Mouse (Mus musculus): ENCODE data around the gene Rps15. TPM values are rescaled to one million over a fixed set of nuclear protein-coding genes. Genes with fewer than 3 reads are reported as not detected.

The Rps15 gene
- polyA plus RNA-seq, 1 experiment = 1,616 TPM

DNA sequence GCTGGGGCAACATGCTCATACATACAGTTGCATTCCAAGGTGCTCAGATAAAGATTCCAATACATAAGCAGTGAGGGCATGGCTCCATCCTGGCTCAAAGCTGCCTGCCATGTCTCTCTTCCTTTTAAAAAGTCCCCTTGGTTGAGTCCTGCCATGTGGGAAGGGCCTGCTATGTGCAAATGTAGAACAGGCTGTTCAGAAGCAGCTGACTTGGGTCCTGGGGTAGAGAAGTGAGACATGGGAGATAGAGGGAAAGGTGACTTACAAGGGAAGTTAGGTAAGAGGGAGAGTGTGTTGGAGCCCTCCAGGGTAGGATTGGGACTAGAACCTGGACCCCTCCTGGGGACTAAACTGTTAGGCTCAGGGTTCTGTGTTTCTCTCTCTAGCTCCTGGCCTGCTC is 40.2 kb upstream of the Rps15 start:
- Histone ChIP-seq H3K4me3 (ENCODE audit: insufficient read depth, low read length) (no peak overlapping the region), H3K27ac (ENCODE audit: insufficient read depth, low read depth, low read length) (no peak overlapping the region), H3K4me1 (ENCODE audit: control insufficient read depth, insufficient read depth, low read length) (peaks cover 3% of the 10 kb centered on the region; the same call in 1 of the 2 replicates)
- no peak for TF ChIP-seq CTCF (IDR thresholded peaks at IDR 0.05; ENCODE audit: low read depth, low read length)
- no peak for TF ChIP-seq POLR2A (IDR thresholded peaks at IDR 0.05; ENCODE audit: borderline replicate concordance, low read depth, low read length)

- Histone ChIP-seq H3K27ac (ENCODE audit: insufficient read depth, low read depth, low read length) (no peak overlapping the region), H3K4me3 (ENCODE audit: insufficient read depth, low read length) (no peak overlapping the region), H3K4me1 (ENCODE audit: control insufficient read depth, insufficient read depth, low read length) (peaks cover 3% of the 10 kb centered on the region; the same call in 1 of the 2 replicates)
- TF ChIP-seq POLR2A (IDR thresholded peaks at IDR 0.05; ENCODE audit: borderline replicate concordance, low read depth, low read length) (no peak), CTCF (IDR thresholded peaks at IDR 0.05; ENCODE audit: low read depth, low read length) (no peak)
Observed at GRCm38 (mm10) chr10:80252493-80253274, 39.6 kb upstream of the Rps15 start.

- TF ChIP-seq POLR2A (IDR thresholded peaks at IDR 0.05; ENCODE audit: borderline replicate concordance, low read depth, low read length) = no peak
- no peak for TF ChIP-seq CTCF (IDR thresholded peaks at IDR 0.05; ENCODE audit: low read depth, low read length)
- Histone ChIP-seq H3K4me3 (ENCODE audit: insufficient read depth, low read length) (no peak overlapping the region), H3K4me1 (ENCODE audit: control insufficient read depth, insufficient read depth, low read length) (peaks cover 3% of the 10 kb centered on the region; the same call in 1 of the 2 replicates), H3K27ac (ENCODE audit: insufficient read depth, low read depth, low read length) (no peak overlapping the region)
Observed at GRCm38 (mm10) chr10:80253551-80253950, 38.7 kb upstream of the Rps15 start.

DNA sequence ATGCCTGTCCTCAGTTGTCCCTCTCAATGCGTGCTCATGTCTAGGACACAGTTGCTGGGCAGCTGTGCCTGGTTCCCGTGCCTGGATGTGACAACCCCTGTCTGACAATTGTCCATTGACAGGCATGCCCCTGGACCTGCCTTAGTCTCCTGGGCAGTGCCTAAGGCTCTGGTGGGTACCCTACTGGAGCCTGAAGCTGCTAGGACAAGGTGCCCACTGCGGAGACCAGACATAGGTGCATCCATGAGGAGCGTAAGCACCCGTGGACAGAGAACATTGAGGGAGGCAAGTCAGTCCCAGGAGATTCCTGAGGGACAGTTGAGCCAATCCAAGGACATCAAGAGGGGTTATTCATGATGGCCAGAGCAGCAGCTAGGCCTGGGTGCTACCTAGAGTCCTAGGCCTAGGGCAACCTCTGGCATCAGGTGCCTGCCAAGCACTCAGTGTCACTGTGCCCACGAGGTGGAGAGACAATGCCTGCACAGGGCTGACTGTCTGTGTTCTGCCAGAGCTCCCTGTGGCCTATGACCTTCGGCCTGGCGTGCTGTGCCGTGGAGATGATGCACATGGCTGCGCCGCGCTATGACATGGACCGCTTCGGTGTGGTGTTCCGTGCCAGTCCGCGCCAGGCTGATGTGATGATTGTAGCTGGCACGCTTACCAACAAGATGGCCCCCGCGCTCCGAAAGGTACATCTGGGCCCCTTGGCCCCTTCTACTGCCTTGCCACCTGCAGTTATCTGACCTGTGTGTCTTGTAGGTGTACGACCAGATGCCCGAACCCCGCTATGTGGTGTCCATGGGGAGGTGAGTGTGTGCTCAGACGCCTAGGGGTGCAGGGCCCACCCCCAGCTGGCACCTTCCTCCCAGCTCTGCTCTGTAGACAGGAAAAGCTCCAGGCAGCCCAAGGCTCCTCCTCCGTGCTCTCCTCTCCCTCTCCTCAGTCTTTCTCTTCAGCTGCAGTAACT is 37.6 kb upstream of the Rps15 start:
- H3K4me3 ChIP-seq (ENCODE audit: insufficient read depth, low read length) = no peak overlapping the region
- peaks cover 6% of the 10 kb centered on the region for H3K4me1 ChIP-seq (ENCODE audit: control insufficient read depth, insufficient read depth, low read length)
- no peak overlapping the region for H3K27ac ChIP-seq (ENCODE audit: insufficient read depth, low read depth, low read length)
- no peak for TF ChIP-seq CTCF (IDR thresholded peaks at IDR 0.05; ENCODE audit: low read depth, low read length)

GRCm38 (mm10) chr10:80255881-80256535 is 36.2 kb upstream of the Rps15 start:
- H3K27ac ChIP-seq (ENCODE audit: insufficient read depth, low read depth, low read length) = no peak overlapping the region
- no peak for TF ChIP-seq POLR2A (IDR thresholded peaks at IDR 0.05; ENCODE audit: borderline replicate concordance, low read depth, low read length)
- TF ChIP-seq CTCF (IDR thresholded peaks at IDR 0.05; ENCODE audit: low read depth, low read length) = no peak
- peaks cover 5% of the 10 kb centered on the region for H3K4me1 ChIP-seq (ENCODE audit: control insufficient read depth, insufficient read depth, low read length)
- no peak overlapping the region for H3K4me3 ChIP-seq (ENCODE audit: insufficient read depth, low read length)

GRCm38 (mm10) chr10:80257936-80258335 is 34.3 kb upstream of the Rps15 start:
- no peak overlapping the region for H3K4me3 ChIP-seq (ENCODE audit: insufficient read depth, low read length)
- H3K4me1 ChIP-seq (ENCODE audit: control insufficient read depth, insufficient read depth, low read length) = peaks cover 14% of the 10 kb centered on the region
- no peak overlapping the region for H3K27ac ChIP-seq (ENCODE audit: insufficient read depth, low read depth, low read length)
- TF ChIP-seq CTCF (IDR thresholded peaks at IDR 0.05; ENCODE audit: low read depth, low read length) (no peak), POLR2A (IDR thresholded peaks at IDR 0.05; ENCODE audit: borderline replicate concordance, low read depth, low read length) (no peak)

GRCm38 (mm10) chr10:80258752-80259462 is 33.3 kb upstream of the Rps15 start:
- TF ChIP-seq POLR2A (IDR thresholded peaks at IDR 0.05; ENCODE audit: borderline replicate concordance, low read depth, low read length) (no peak), CTCF (IDR thresholded peaks at IDR 0.05; ENCODE audit: low read depth, low read length) (no peak)
- peaks cover 20% of the 10 kb centered on the region for H3K4me1 ChIP-seq (ENCODE audit: control insufficient read depth, insufficient read depth, low read length)
- H3K4me3 ChIP-seq (ENCODE audit: insufficient read depth, low read length) = no peak overlapping the region
- H3K27ac ChIP-seq (ENCODE audit: insufficient read depth, low read depth, low read length) = no peak overlapping the region

GRCm38 (mm10) chr10:80259463-80259805 is 32.8 kb upstream of the Rps15 start:
- Histone ChIP-seq H3K4me3 (ENCODE audit: insufficient read depth, low read length) (peak overlapping the region; percentile 68), H3K27ac (ENCODE audit: insufficient read depth, low read depth, low read length) (no peak overlapping the region), H3K4me1 (ENCODE audit: control insufficient read depth, insufficient read depth, low read length) (peaks cover 24% of the 10 kb centered on the region)
- TF ChIP-seq CTCF (IDR thresholded peaks at IDR 0.05; ENCODE audit: low read depth, low read length) = no peak
- TF ChIP-seq POLR2A (IDR thresholded peaks at IDR 0.05; ENCODE audit: borderline replicate concordance, low read depth, low read length) = no peak
